Mouse (Mus musculus): ENCODE results near the gene Prf1.

- TF ChIP-seq CTCF (IDR thresholded peaks at IDR 0.05) (no peak), EP300 (IDR thresholded peaks at IDR 0.05) (no peak)
These were observed 42.9 kb upstream of the Prf1 start for GRCm38 (mm10) chr10:61254761-61255160.

Measured in lung, postnatal 0 days (tissue).